Mouse (Mus musculus): ENCODE results near the gene Psd4.

- TF ChIP-seq CTCF (IDR thresholded peaks at IDR 0.05; ENCODE audit: insufficient read depth, low read length) (no peak), POLR2A (IDR thresholded peaks at IDR 0.05; ENCODE audit: borderline replicate concordance, extremely low read depth, low read depth, low read length) (no peak)
Measured at GRCm38 (mm10) chr2:24421211-24421863, 54.0 kb downstream of the Psd4 start.
